40 mouse cellular contexts compared by ENCODE assay signal in the genomic region with DNA sequence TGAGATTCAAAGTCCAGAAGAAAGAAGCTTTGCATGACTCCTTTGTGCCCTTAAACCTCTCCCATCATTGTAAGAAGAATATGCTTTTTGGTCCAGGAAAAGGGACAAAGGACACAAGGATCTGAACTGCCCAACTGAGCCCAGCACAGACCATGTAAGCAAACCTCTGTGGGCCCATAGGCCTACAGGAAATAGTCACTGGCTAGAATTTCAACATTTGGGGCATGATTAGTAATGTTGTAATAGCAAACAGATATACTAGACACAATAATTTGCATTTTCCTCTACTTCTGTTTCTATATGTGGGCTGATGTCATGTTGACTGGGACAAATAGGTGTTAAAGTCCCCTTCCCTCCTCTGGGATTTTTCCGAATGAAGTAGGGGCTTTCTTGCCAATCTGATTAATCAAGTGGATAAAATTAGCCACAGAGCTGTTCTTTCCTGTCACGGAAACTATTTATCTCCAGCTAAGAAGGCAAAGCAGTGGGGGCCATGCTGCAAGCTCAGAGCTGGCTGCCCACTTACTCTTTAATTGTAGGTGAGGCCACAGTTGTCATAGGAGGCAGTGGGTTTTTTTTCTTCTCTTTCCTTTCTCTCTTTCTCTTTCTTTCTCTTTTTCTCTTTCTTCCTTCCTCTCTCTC. TPM values are rescaled to one million over a fixed set of nuclear protein-coding genes. Genes with fewer than 3 reads are reported as not detected.
A peak's percentile ranks its signal among the peaks of the same experiment; 100 is the strongest.
DNase-seq lines count a peak whose midpoint lies in the region; TF ChIP-seq lines count a peak whose summit lies in the region.
"Had no signal": no experiment of that assay in that cellular context is flagged by ENCODE, and none has a peak within 500 bp of the region (broad histone marks: within the 10 kb centered on the region; RNA-seq: fewer than 3 reads in every experiment).

No protein-coding gene starts in this region.

- no peak for DNase-seq in layer of hippocampus, adult 2 months (ENCODE audit: low spot score in 2 of 2)
- DNase-seq in layer of hippocampus, postnatal 25 days (ENCODE audit: extremely low spot score in 1 of 2, low spot score in 1 of 2): no peak
- DNase-seq in CD4-positive, CD25-positive, alpha-beta regulatory T cell, adult 2 months (ENCODE audit: low read depth, low spot score): peak; percentile 15
- DNase-seq in urinary bladder, adult 18-20 months (ENCODE audit: low spot score in 2 of 2): no peak
- DNase-seq in heart, adult 9 months (ENCODE audit: low spot score in 2 of 2): no peak
- DNase-seq in urinary bladder, adult 2 months (ENCODE audit: low spot score): no peak
- DNase-seq: adrenal gland, postnatal 14 days; cerebellum, adult 2 months; cerebellum, postnatal 14 days; gastrocnemius, adult 2 months; gastrocnemius, postnatal 36 days; heart, adult 2 months; heart, postnatal 10 days; kidney, adult 11 months; kidney, postnatal 14 days; liver, postnatal 0 days; right cerebral cortex, postnatal 4 days; thymus, adult 18-20 months; thymus, postnatal 4 days had no signal

- no peak for TF ChIP-seq CTCF in layer of hippocampus, adult 2 months (conservative IDR thresholded peaks at IDR 0.05)
- no peak for TF ChIP-seq CTCF in cortical plate, adult 2 months (IDR thresholded peaks at IDR 0.05; ENCODE audit: extremely low read depth, insufficient read depth, low read length)

- no peak overlapping the region for H3K4me3 ChIP-seq in layer of hippocampus, adult 2 months
- H3K4me3 ChIP-seq in cortical plate, adult 2 months (ENCODE audit: insufficient read depth, low read length): no peak overlapping the region
- H3K4me3 ChIP-seq: embryonic facial prominence, embryonic 10.5 days; embryonic facial prominence, embryonic 15.5 days; forebrain, embryonic 12.5 days; gastrocnemius, adult 2 months; heart, adult 2 months; heart, embryonic 13.5 days; liver, embryonic 12.5 days; midbrain, embryonic 15.5 days had no signal

- H3K27ac ChIP-seq in layer of hippocampus, adult 2 months: peak overlapping the region; percentile 70
- H3K27ac ChIP-seq in cortical plate, adult 2 months (ENCODE audit: insufficient read depth, low read length): peak overlapping the region; percentile 43; the same call in 1 of the 2 replicates
- H3K27ac ChIP-seq: embryonic facial prominence, embryonic 10.5 days; embryonic facial prominence, embryonic 15.5 days; forebrain, embryonic 12.5 days; gastrocnemius, adult 2 months; heart, adult 2 months; heart, embryonic 13.5 days; hindbrain, embryonic 14.5 days; liver, embryonic 12.5 days; macrophage; midbrain, embryonic 15.5 days; stomach, postnatal 0 days had no signal

- no peak for TF ChIP-seq POLR2A in cortical plate, adult 2 months (IDR thresholded peaks at IDR 0.05; ENCODE audit: extremely low read depth, insufficient read depth, low read length)

- no peaks in the 10 kb centered on the region for H3K4me1 ChIP-seq in cortical plate, adult 2 months (ENCODE audit: control insufficient read depth, insufficient read depth, low read length)
- H3K4me1 ChIP-seq: embryonic facial prominence, embryonic 15.5 days; forebrain, embryonic 12.5 days; liver, embryonic 12.5 days; midbrain, embryonic 15.5 days had no signal

RNA-seq across cellular contexts. Expression of a gene that starts 42.4 kb away (rescaled TPM):
- total RNA-seq in layer of hippocampus, adult 2 months (2021): not detected
- total RNA-seq in layer of hippocampus, postnatal 25 days (2021): not detected
- polyA plus RNA-seq in cortical plate, adult 2 months (2012; rRNA removed): not detected in 2 replicates
- polyA plus RNA-seq in urinary bladder, adult 2 months (2012; rRNA removed): not detected in 2 replicates
- total RNA-seq: adrenal gland, postnatal 14 days; gastrocnemius, adult 2 months; gastrocnemius, postnatal 36 days; heart, adult 2 months; heart, postnatal 10 days; hematopoietic stem cell, adult 5-6 weeks; layer of hippocampus, postnatal 10 days; left cerebral cortex, adult 8-10 months; left cerebral cortex, postnatal 36 days; MEL; neutrophil, adult 5-6 weeks had no signal
- polyA plus RNA-seq: cerebellum, adult 2 months; embryonic facial prominence, embryonic 10.5 days; embryonic facial prominence, embryonic 15.5 days; forebrain, embryonic 12.5 days; heart, adult 2 months; heart, embryonic 13.5 days; hindbrain, embryonic 14.5 days; kidney, embryonic 14.5 days; limb, embryonic 14.5 days; liver, embryonic 12.5 days; liver, postnatal 0 days; lung, embryonic 16.5 days; macrophage; midbrain, embryonic 15.5 days; Patski; spleen, adult 2 months; stomach, postnatal 0 days had no signal
